Mouse (Mus musculus) liver, postnatal 0 days (tissue): ENCODE data around the gene Pip5kl1.

Experiments
- CTCF ChIP-seq: sonication (generic); IDR thresholded peaks from 2 replicates; pipeline ENCODE4 v1.5.1; 2016; ENCODE audit warnings: antibody characterized with exemption, low read depth
- EP300 ChIP-seq: IDR thresholded peaks from 2 replicates; pipeline ENCODE4 v1.6.1; 2016; ENCODE audit warnings: antibody characterized with exemption, low read depth, mild to moderate bottlenecking

DNA sequence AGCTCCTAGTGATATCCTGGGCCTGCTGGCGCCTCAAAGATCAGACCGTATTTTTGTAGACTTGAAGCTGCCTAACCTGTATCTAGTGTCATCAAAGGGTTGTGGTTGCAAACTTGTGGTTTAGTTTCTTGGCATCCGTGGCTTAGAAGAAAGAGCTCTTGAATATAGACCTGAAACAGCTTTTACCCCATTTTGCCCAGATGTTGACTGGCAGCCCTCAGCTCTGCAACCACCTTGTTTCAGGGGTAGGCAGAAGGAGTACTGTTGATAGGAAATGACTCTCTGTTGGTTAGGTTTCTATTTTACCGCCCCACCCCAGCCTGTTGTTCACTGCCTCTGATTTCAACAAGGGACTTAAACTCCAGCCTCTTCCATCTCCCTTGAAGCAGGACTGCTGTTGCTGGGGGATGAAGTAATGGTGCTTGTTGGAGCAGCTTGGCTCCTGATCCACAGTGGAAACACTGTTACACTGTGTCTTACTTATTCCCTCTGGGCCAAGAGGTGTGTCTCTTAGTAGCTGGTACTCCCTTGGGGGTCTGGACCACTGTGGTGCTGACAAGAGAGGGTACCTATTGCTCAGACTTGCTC, 32.5 kb upstream of the Pip5kl1 start:
- TF ChIP-seq CTCF (no peak), EP300 (no peak)
